Comparison of ENCODE assay signal across 7 mouse cellular contexts in the genomic region with DNA sequence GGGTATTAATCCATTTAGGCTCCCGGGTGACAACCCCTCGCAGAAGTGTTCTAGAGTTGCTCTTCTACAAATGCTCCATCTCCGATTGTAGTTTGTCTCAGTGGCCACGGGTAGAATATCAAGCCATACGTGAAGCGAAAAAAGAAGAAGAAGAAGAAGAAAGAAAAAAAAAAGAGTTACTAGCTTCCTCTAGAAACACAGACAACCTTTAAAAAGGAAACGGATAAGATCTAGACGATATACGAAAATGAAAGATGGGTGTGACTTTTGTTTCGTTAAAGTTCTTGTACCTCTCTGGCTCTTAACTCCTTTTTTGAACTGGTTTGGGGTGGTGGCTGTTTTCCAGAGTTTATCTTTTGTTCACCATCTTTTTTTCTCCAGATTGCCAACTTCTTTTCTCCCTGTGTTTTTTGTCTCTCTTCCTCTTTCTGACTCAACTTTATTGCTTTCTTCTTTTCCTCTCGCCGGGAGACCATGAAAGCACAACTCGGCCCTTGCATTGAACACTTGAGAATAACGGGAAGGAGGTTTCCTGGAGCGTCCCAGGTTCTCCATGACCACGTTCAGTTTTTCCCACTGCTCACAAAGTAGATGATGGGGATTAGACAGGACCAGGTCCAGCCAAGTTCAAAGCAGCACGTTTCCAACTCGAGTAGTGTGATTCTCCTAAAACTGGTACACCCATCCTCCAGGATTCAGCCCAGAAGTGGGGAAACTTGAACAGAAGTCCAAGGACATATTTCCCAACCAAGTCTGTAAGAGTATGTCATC. TPM values are rescaled to one million over a fixed set of nuclear protein-coding genes. Genes with fewer than 3 reads are reported as not detected.
DNase-seq lines count a peak whose midpoint lies in the region; ATAC-seq and TF ChIP-seq lines count a peak whose summit lies in the region.

No protein-coding gene starts in this region.

- H3K27me3 ChIP-seq in C2C12 (ENCODE audit: control insufficient read depth, insufficient read depth, insufficient read length) (no peaks in the 10 kb centered on the region), G1E (ENCODE audit: insufficient read depth, low read length) (no peaks in the 10 kb centered on the region)
- no peaks in the 10 kb centered on the region for H3K27me3 ChIP-seq in forebrain, embryonic 14.5 days (replicated peaks; ENCODE audit: control insufficient read depth, insufficient read depth, low read length)
- peaks cover 10% of the 10 kb centered on the region; the same call in 1 of the 2 replicates for H3K27me3 ChIP-seq in limb, embryonic 12.5 days
- no peaks in the 10 kb centered on the region for H3K27me3 ChIP-seq in neural tube, embryonic 14.5 days (ENCODE audit: control insufficient read depth, insufficient read depth, low read length)

- TF ChIP-seq CTCF in C2C12 (IDR thresholded peaks at IDR 0.05; ENCODE audit: control insufficient read depth, insufficient read depth, insufficient read length) = no peak
- TF ChIP-seq CTCF in G1E (IDR thresholded peaks at IDR 0.05; ENCODE audit: low read depth, low read length) = no peak

- H3K36me3 ChIP-seq in C2C12 (ENCODE audit: control insufficient read depth, insufficient read depth) = no peaks in the 10 kb centered on the region
- peaks cover 10% of the 10 kb centered on the region for H3K36me3 ChIP-seq in G1E (replicated peaks)
- peaks cover under 1% of the 10 kb centered on the region; the same call in 1 of the 2 replicates for H3K36me3 ChIP-seq in forebrain, embryonic 14.5 days (ENCODE audit: control insufficient read depth, insufficient read depth, low read length)
- no peaks in the 10 kb centered on the region for H3K36me3 ChIP-seq in limb, embryonic 12.5 days
- H3K36me3 ChIP-seq in neural tube, embryonic 14.5 days (ENCODE audit: control insufficient read depth, insufficient read depth, low read length) = no peaks in the 10 kb centered on the region

- no peak overlapping the region for H3K27ac ChIP-seq in forebrain, embryonic 14.5 days (ENCODE audit: low read depth, low read length)
- H3K27ac ChIP-seq in limb, embryonic 12.5 days = no peak overlapping the region
- no peak overlapping the region for H3K27ac ChIP-seq in neural tube, embryonic 14.5 days (ENCODE audit: low read depth, low read length)

- intact Hi-C loops in left cerebral cortex, postnatal 14 days (cut with DNase I) = loop anchor here (5.0 kb wide), 5 partner anchors 203 to 667 kb away; no protein-coding TSS in a partner anchor

- H3K4me2 ChIP-seq in forebrain, embryonic 14.5 days (ENCODE audit: low read length) = peak overlapping the region; percentile 54
- peak overlapping the region; percentile 84 for H3K4me2 ChIP-seq in limb, embryonic 12.5 days
- H3K4me2 ChIP-seq in neural tube, embryonic 14.5 days (ENCODE audit: low read depth, low read length) = peak overlapping the region; percentile 57

- WGBS in forebrain, embryonic 14.5 days = 2% methylated on average over 18 of the region's 18 CpGs
- WGBS in limb, embryonic 12.5 days = 2% methylated on average over 18 of the region's 18 CpGs
- WGBS in neural tube, embryonic 14.5 days = 2% methylated on average over 18 of the region's 18 CpGs

- ATAC-seq in G1E (ENCODE audit: extremely low read depth, insufficient number of reproducible peaks, low FRiP score, poor library complexity, severe bottlenecking) = no peak
- no peak for ATAC-seq in forebrain, embryonic 14.5 days
- no peak for ATAC-seq in limb, embryonic 12.5 days (ENCODE audit: insufficient number of reproducible peaks, insufficient read depth, low FRiP score, low TSS enrichment, low read depth)
- ATAC-seq in neural tube, embryonic 14.5 days (ENCODE audit: low read depth) = no peak

- no peak overlapping the region for H3ac ChIP-seq in C2C12 (ENCODE audit: control insufficient read depth, insufficient read length, low read depth)

- DNase-seq in G1E (ENCODE audit: low spot score) = no peak
- no peak for DNase-seq in forebrain, embryonic 14.5 days (ENCODE audit: low spot score)
- no peak for DNase-seq in natural killer cell, adult 2 months (ENCODE audit: low spot score in 2 of 2)
- no peak for DNase-seq in left cerebral cortex, postnatal 14 days (ENCODE audit: low spot score in 2 of 2)

- H3K79me2 ChIP-seq in C2C12 (ENCODE audit: control insufficient read depth, insufficient read depth) = peaks cover 14% of the 10 kb centered on the region

- H3K4me3 ChIP-seq in C2C12 (ENCODE audit: insufficient read depth, poor library complexity, severe bottlenecking) (peak overlapping the region; percentile 64), G1E (ENCODE audit: low read depth, low read length) (peak overlapping the region; percentile 89)
- peak overlapping the region; percentile 82 for H3K4me3 ChIP-seq in forebrain, embryonic 14.5 days (ENCODE audit: low read depth, low read length)
- peak overlapping the region; percentile 90 for H3K4me3 ChIP-seq in limb, embryonic 12.5 days (replicated peaks)
- peak overlapping the region; percentile 80; the same call in 1 of the 2 replicates for H3K4me3 ChIP-seq in neural tube, embryonic 14.5 days (ENCODE audit: low read depth, low read length)

- no peaks in the 10 kb centered on the region for H3K79me3 ChIP-seq in C2C12 (ENCODE audit: low read depth)

- H3K4me1 ChIP-seq in G1E (ENCODE audit: insufficient read depth, low read depth, low read length) = peaks cover 37% of the 10 kb centered on the region
- peaks cover 11% of the 10 kb centered on the region for H3K4me1 ChIP-seq in forebrain, embryonic 14.5 days (ENCODE audit: control insufficient read depth, insufficient read depth, low read length)
- peaks cover 19% of the 10 kb centered on the region for H3K4me1 ChIP-seq in limb, embryonic 12.5 days (replicated peaks)
- H3K4me1 ChIP-seq in neural tube, embryonic 14.5 days (ENCODE audit: control insufficient read depth, insufficient read depth, low read length) = peaks cover 14% of the 10 kb centered on the region

- H3K9ac ChIP-seq in forebrain, embryonic 14.5 days (ENCODE audit: low read length) = peak overlapping the region; percentile 38; the same call in 1 of the 2 replicates
- no peak overlapping the region for H3K9ac ChIP-seq in limb, embryonic 12.5 days (replicated peaks)
- H3K9ac ChIP-seq in neural tube, embryonic 14.5 days (replicated peaks; ENCODE audit: low read depth, low read length) = no peak overlapping the region

- H3K9me3 ChIP-seq in G1E (replicated peaks) = no peaks in the 10 kb centered on the region
- no peaks in the 10 kb centered on the region for H3K9me3 ChIP-seq in forebrain, embryonic 14.5 days (replicated peaks; ENCODE audit: control insufficient read depth, low read length)
- H3K9me3 ChIP-seq in limb, embryonic 12.5 days = no peaks in the 10 kb centered on the region
- H3K9me3 ChIP-seq in neural tube, embryonic 14.5 days (ENCODE audit: control insufficient read depth, low read length) = no peaks in the 10 kb centered on the region

TF ChIP-seq in C2C12, 6 proteins besides CTCF, POLR2A, EP300 and RAD21:
- TF ChIP-seq MYOD1 (IDR thresholded peaks at IDR 0.05; ENCODE audit: control insufficient read depth, insufficient read length, low read depth) (no peak), FOSL1 (IDR thresholded peaks at IDR 0.05; ENCODE audit: insufficient read depth, low read length, poor library complexity, severe bottlenecking) (no peak), USF1 (IDR thresholded peaks at IDR 0.05; ENCODE audit: low read depth) (no peak), MAX (IDR thresholded peaks at IDR 0.05) (no peak), MYOG (IDR thresholded peaks at IDR 0.05; ENCODE audit: control insufficient read depth, extremely low read depth, insufficient read length) (no peak)
TF ChIP-seq in C2C12: peak in this region for 0.

RNA-seq across cellular contexts. Expression of a gene that starts 1.4 kb away (rescaled TPM):
- polyA plus RNA-seq in C2C12 (2012; fragmentation: generic; extraction: Trizol) (8.1 TPM), G1E (2012) (10.6 and 12.1 TPM in 2 replicates)
- total RNA-seq in G1E (2014; fragmentation: Nextera tagmentation) (105 and 123 TPM in 2 replicates), G1E (2017) (79.6 and 97.8 TPM in 2 replicates)
- 95.2 and 108 TPM in 2 replicates for polyA plus RNA-seq in forebrain, embryonic 14.5 days (2014; fragmentation: Nextera tagmentation; extraction: Ambion mirVana)
- 63.8 and 64.5 TPM in 2 replicates for polyA plus RNA-seq in limb, embryonic 12.5 days (2016; fragmentation: Nextera tagmentation; extraction: Ambion mirVana)
- 70.6 and 79.4 TPM in 2 replicates for polyA plus RNA-seq in neural tube, embryonic 14.5 days (2014; fragmentation: Nextera tagmentation; extraction: Ambion mirVana)
- total RNA-seq in left cerebral cortex, postnatal 14 days (2021) = 10 to 100 TPM; 33.4 to 41.8 TPM

RNA-seq across cellular contexts. Expression of a gene that starts 59.9 kb away (rescaled TPM):
- 10.3 TPM for polyA plus RNA-seq in C2C12 (2012; fragmentation: generic; extraction: Trizol)
- total RNA-seq in G1E (2014; fragmentation: Nextera tagmentation) = 31.6 and 31.7 TPM in 2 replicates
- total RNA-seq in G1E (2017) = 21.4 and 21.6 TPM in 2 replicates
- polyA plus RNA-seq in G1E (2012) = 4.3 and 5.2 TPM in 2 replicates
- 19.5 and 20.1 TPM in 2 replicates for polyA plus RNA-seq in forebrain, embryonic 14.5 days (2014; fragmentation: Nextera tagmentation; extraction: Ambion mirVana)
- polyA plus RNA-seq in limb, embryonic 12.5 days (2016; fragmentation: Nextera tagmentation; extraction: Ambion mirVana) = 13.7 and 14.3 TPM in 2 replicates
- 19.1 and 23.5 TPM in 2 replicates for polyA plus RNA-seq in neural tube, embryonic 14.5 days (2014; fragmentation: Nextera tagmentation; extraction: Ambion mirVana)
- total RNA-seq in left cerebral cortex, postnatal 14 days (2021) = 10 to 100 TPM; 46.4 to 47.5 TPM
